ENCODE assay signal across 12 mouse cellular contexts in the genomic region with DNA sequence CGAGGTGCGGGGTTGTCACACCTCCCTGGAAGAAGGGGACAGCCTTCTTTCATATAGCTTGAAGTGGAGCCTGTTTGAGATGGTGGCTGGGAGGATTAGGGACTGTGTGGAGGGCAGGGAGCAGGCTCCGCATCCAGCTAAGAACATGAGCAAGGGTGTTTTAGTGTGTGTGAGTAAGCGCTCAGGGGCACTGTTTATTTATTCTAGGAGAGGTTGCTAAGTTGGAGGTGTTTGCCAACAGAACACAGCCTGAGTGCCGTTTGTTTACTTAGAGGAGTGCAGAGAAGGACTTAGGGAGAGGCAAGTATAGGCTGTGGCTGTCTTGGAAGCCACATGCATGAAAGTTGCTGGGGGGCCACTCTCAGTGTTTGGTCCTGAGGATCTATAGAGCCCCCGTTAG.
DNase-seq lines count a peak whose midpoint lies in the region; ATAC-seq and TF ChIP-seq lines count a peak whose summit lies in the region.
"Had no signal": no experiment of that assay in that cellular context is flagged by ENCODE, and none has a peak within 500 bp of the region (broad histone marks: within the 10 kb centered on the region; RNA-seq: fewer than 3 reads in every experiment).

No protein-coding gene starts in this region.

- H3K27ac ChIP-seq in heart, embryonic 13.5 days (replicated peaks), result peak overlapping the region; percentile 78
- no peak overlapping the region for H3K27ac ChIP-seq in forebrain, postnatal 0 days (ENCODE audit: low read depth, low read length)
- H3K27ac ChIP-seq: hindbrain, postnatal 0 days had no signal

- no peaks in the 10 kb centered on the region for H3K36me3 ChIP-seq in heart, embryonic 13.5 days
- no peaks in the 10 kb centered on the region for H3K36me3 ChIP-seq in forebrain, postnatal 0 days (ENCODE audit: insufficient read depth)
- H3K36me3 ChIP-seq: midbrain, embryonic 12.5 days had no signal

- DNase-seq in heart, adult 8-10 months (ENCODE audit: low spot score), result no peak
- peak; percentile 51 for DNase-seq in adipocyte (ENCODE audit: low spot score)
- peak; percentile 3 for DNase-seq in forebrain, postnatal 0 days
- DNase-seq in lung, postnatal 14 days, result peak; percentile 64
- no peak for DNase-seq in layer of hippocampus, postnatal 10 days (ENCODE audit: low spot score in 2 of 2)
- no peak for DNase-seq in left cerebral cortex, postnatal 25 days (ENCODE audit: low spot score in 2 of 2)
- DNase-seq: cerebellum, adult 9-10 months had no signal

- 0 out of 2 replicates have a peak overlapping the region, but pooled peaks have one; percentile 54 for H3K4me2 ChIP-seq in heart, embryonic 13.5 days
- no peak overlapping the region for H3K4me2 ChIP-seq in forebrain, postnatal 0 days (ENCODE audit: low read depth)
- H3K4me2 ChIP-seq: midbrain, embryonic 12.5 days had no signal

- no peaks in the 10 kb centered on the region for H3K27me3 ChIP-seq in heart, embryonic 13.5 days (replicated peaks)
- no peaks in the 10 kb centered on the region for H3K27me3 ChIP-seq in forebrain, postnatal 0 days (ENCODE audit: insufficient read depth, low read length)

- no peak overlapping the region for H3K4me3 ChIP-seq in heart, embryonic 13.5 days
- H3K4me3 ChIP-seq in forebrain, postnatal 0 days (ENCODE audit: low read depth, low read length), result no peak overlapping the region
- H3K4me3 ChIP-seq: left cerebral cortex, adult 2 months; midbrain, embryonic 12.5 days had no signal

- no peak for TF ChIP-seq CTCF in forebrain, postnatal 0 days (IDR thresholded peaks at IDR 0.05; ENCODE audit: low read depth)

- WGBS in heart, embryonic 13.5 days, result 36% methylated on average over 6 of the region's 6 CpGs
- WGBS in forebrain, postnatal 0 days, result 41% methylated on average over 6 of the region's 6 CpGs

- peaks cover 59% of the 10 kb centered on the region for H3K4me1 ChIP-seq in heart, embryonic 13.5 days
- H3K4me1 ChIP-seq in forebrain, postnatal 0 days (ENCODE audit: insufficient read depth), result peaks cover 27% of the 10 kb centered on the region

- intact Hi-C loops in left cerebral cortex, postnatal 25 days (cut with DNase I), result no loop called here

- H3K9ac ChIP-seq in heart, embryonic 13.5 days, result 0 out of 2 replicates have a peak overlapping the region, but pooled peaks have one; percentile 64
- no peak overlapping the region for H3K9ac ChIP-seq in forebrain, postnatal 0 days
- H3K9ac ChIP-seq: midbrain, embryonic 12.5 days had no signal

- no peak for ATAC-seq in heart, embryonic 13.5 days (ENCODE audit: extremely low read depth, insufficient number of reproducible peaks, low FRiP score, low TSS enrichment)
- ATAC-seq in forebrain, postnatal 0 days, result no peak
- ATAC-seq in CD4-positive, CD25-positive, alpha-beta regulatory T cell, adult 4 months, result no peak

- no peaks in the 10 kb centered on the region for H3K9me3 ChIP-seq in heart, embryonic 13.5 days
- H3K9me3 ChIP-seq in forebrain, postnatal 0 days (ENCODE audit: low read length), result no peaks in the 10 kb centered on the region
- H3K9me3 ChIP-seq: midbrain, embryonic 12.5 days had no signal

Comparison
In these comparisons a context has a peak if more than half of its experiments do, and no peak if none do; other contexts are left out.
1. DNase-seq: peak in adipocyte (single experiment), forebrain, postnatal 0 days (single experiment) and lung, postnatal 14 days (single experiment); none in heart, adult 8-10 months (single experiment), layer of hippocampus, postnatal 10 days (0 of 2) and left cerebral cortex, postnatal 25 days (0 of 2).